Mouse (Mus musculus) spleen, adult 12 weeks (tissue): ENCODE results near the gene Josd1.
A peak's percentile ranks its signal among the peaks of the same experiment; 100 is the strongest.

ENCODE experiments used
- DNase-seq: peaks from one replicate; pipeline ENCODE4 v3.0.0; 2022; ENCODE audit warnings: low spot score

The Josd1 gene

DNA sequence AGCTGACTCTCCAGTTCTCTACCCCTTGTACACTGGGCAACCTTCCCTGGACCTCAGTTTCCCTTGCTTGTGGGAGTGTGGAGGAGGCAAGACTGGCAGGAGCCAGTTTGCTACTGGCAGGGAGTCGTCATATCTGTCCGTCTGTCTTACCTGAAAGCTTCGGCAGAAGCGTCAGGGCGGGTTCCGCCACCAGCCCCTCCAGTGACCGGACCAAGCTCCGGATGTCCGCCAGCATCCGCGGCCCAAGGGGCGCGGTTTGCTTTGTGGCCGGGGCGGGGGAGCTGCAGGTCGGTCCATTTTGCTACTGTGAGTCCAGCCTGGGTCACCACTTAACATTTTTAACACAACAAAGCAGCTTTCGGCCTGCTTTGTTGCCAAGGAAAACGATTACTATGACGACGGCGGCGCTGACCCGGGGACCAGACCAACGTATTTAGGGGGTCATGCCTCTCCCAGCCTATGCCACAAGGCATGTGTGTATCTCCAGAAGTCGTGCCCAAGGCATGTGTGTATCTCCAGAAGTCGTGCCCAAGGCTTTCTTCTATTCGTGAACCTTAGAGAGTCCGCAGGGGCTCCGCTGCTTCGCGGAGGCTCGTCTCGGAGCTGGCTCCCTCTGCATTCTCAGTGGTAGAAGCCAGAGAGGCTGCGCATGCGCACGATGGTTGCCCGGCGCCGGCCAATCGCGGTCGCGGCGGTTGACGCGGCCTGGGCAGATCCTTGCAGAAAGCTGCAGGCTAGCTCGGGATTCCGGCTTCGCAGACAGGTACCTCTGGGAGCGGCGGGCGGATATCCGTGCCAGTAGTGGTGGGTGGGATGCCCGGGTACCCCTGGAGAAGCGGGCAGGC, 29.0 kb downstream of the Josd1 start, which contains the start of the genes Fam227a and Cby1:
Fam227a (minus strand) TSS at position 426 of the 845 bp plus-strand sequence.
Cby1 (plus strand) TSS at position 669 of the 845 bp plus-strand sequence.
- peak; percentile 96 for DNase-seq

- peak; percentile 85 for DNase-seq
Observed at GRCm38 (mm10) chr15:79657837-79658530, 29.7 kb downstream of the Josd1 start.

DNA sequence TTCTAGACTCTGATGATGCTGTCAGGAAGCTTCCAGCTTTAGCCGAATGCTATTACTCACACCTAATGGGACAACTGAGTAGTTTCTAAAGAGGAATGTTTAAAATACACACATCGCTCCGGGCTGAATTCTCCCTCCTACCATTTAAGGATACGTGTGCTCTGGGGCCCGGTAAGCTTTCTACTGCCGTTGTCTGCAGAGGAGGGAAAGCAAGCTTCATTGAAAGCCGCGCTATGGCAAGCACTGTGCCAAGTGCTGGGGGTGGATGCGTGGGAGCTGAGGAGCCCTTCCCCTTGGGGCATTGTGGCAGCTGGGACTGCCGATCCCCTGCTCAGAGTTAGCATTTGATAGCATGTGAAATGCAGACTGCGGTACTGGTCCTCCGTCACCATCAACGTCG, 31.3 kb downstream of the Josd1 start:
- DNase-seq: no peak

DNA sequence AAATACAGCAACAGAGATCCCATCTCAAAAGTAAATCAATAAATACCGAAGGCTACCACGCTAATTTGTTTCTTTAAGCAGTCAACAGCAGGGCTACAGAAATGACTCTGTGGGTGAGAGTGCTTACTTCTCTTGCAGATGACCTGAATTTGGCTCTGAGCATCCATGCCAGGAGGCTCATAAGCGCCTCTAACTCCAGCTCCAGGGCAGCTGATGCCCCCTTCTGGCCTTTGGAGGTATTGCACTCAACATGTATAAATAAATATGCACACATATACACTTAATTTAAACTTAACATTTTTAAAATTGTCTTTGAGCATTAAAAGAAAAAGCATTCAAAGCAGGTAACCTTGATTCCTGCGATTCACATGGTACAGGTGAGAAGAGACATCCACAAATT, 36.2 kb downstream of the Josd1 start:
- DNase-seq: no peak

DNA sequence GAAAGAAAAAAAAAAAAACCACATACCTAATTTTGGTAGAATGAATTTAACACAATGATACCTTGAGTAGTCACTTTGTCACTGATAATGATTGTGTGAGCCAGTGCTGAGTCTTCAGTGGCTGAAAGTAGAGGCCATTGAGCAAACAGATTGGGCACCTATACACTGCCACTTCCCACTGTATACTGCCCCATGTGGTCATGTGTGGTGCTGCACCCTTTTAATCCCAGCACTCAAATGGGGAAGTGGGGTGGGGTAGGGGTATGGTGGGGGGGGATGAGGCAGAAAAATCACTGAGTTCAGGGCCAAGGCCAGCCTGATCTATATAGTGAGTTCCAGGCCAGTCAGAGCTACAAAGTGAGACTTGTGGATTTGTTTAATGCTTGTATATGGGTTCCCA, 37.1 kb downstream of the Josd1 start:
- DNase-seq: peak; percentile 31

DNA sequence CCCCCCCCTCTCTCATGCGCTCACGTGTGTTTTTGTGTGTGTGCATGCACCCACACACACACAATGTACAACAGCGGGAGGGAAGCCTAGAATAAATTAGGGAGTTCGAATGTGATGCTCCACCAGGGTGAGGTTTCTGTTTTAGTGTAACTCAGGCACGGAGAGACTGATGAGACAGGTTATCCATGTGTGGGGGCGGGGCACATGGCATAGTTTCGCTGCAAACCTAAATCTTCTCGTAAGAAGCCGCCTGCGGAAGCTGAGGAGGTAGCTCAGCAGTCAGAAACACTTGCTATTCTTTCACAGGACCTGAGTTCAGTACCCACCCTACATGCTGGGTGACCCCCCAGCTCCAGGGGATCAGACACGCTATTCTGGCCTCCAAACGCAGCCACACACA, 39.6 kb downstream of the Josd1 start:
- DNase-seq: no peak

DNA sequence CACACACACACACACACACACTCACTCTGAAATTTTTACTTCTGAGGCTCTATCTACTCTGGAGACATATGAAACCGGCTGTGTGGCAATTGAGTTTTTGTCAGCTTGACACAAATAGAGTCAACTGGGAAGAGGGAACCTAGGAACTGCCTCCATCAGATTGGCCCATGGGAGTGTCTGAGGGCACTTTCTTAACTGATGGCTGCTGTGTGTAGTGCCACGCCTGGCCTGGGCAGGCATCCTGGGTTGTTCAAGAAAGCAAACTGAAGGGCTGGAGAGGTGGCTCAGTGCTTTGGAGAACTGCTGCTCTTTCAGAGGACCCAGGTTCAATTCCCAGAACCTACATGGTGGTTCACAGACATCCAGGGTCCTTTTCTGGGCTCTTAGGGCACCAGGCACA, 42.2 kb downstream of the Josd1 start:
- no peak for DNase-seq

DNA sequence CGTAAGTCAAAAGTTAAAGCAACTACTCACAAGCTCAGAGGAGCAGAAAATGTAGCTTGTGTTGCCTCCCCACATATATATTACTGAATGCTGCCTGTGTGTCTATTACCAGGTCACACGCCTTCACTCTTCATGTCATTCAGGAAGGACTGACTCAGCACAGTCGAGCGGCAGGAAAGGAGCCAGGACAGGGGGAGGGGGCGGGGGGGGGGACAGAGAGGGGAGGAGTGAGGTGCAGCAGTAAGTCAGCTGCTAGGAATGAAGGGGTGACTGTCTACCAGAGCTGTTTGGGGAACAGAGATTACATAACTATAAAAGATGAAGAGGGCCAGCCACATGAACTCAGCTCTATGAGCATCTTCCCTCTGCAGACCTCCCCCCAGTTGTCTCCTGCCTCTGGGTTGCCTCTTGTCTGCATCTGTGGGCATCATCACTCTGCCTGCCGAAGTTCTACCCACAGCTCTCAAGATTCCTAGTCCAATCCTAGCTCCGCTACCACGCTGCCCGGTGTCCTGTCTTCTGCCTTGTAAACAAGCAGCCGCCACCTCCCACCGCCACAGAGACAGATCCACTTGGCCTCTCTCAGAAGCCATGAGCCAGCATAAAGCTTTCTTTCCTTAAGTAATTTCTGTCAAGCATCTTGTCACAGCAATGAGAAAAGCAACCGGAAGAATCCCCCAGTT, 46.4 kb downstream of the Josd1 start:
- no peak for DNase-seq

GRCm38 (mm10) chr15:79630471-79630870, 57.2 kb downstream of the Josd1 start:
- DNase-seq: no peak
